Mouse (Mus musculus) Muller cell, postnatal 12 days (primary cell): ENCODE data around the gene Ranbp1.
"Not testable (repeated sequence)": the region's sequence is repeated elsewhere in the genome, so short reads cannot be mapped to it uniquely, and the experiment has no call there.

Experiments used
- DNase-seq: peaks from one replicate; pipeline ENCODE4 v3.0.0-alpha.2; 2015; ENCODE audit errors: inconsistent ontology term

Gene Ranbp1

DNA sequence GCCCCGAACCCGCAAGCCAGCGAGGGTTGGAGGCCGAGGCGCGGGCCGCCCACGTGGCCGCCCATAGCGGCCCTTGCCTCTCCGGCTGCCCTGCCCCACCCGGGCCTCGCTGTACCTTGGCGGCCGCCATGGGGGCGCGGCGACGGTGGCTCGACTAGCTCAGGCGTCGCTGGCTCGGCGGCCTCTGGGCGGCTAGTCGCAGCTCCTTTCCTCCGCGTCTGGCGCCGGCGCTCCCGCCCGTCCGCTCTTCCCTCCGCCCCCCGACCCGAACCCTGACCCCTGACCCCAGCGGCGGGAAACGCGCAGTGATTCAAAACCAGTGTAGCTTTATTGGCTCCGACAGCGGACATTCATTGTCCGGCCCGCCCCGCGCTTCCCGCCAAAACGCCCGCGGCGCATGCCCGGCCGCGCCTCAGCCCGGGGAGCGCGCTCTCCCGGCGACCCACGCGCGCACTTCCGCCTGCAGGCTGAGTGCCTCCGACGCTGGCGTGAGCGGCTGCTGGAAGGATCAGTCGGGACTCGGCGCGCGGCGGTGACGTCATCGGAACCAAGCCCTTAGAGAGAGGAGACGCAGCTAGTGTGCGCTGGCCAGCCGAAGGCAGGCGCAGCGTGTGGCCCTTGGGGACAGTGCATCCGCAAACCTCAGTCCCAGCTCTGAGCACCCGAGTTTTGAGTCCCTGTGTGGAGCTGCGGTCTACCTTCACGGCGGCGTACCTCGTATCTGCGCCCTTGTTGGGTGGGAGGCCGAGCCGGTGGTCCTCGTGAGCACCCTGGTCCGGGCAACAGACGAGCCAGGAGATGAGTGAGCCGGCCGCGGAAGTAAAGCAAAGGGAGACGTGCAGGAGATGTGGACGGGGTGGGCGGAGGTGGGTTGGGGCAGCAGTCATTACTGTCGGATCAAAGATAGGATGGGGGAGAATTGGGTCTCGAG lies at the start of gene Ranbp1, which contains the start of gene Trmt2a:
Gene Ranbp1 (minus strand): TSS at position 300 of the 931 bp plus-strand sequence.
Gene Trmt2a (plus strand): TSS at position 247 of the 931 bp plus-strand sequence.
- peak; percentile 99 for DNase-seq

DNA sequence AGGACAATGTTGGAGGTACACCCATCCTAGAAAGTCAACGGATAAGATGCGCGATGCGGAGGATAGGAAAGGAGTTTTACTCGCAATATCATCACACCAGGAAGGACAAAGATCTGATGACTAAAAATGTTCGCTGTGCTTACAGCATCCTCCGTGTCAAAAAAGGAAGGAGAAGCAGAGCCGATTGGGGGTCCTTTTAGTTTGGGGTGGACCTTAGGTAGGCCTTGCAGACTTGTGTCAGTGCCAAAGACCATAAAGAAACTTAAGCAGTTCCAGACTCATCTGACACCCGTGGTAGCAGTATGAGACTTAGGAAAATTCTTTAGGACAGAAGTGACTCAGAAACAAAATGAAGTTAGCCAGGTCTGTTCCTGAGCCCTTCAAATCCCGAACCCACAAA lies 41.1 kb upstream of the Ranbp1 start:
- not testable (repeated sequence) for DNase-seq

DNA sequence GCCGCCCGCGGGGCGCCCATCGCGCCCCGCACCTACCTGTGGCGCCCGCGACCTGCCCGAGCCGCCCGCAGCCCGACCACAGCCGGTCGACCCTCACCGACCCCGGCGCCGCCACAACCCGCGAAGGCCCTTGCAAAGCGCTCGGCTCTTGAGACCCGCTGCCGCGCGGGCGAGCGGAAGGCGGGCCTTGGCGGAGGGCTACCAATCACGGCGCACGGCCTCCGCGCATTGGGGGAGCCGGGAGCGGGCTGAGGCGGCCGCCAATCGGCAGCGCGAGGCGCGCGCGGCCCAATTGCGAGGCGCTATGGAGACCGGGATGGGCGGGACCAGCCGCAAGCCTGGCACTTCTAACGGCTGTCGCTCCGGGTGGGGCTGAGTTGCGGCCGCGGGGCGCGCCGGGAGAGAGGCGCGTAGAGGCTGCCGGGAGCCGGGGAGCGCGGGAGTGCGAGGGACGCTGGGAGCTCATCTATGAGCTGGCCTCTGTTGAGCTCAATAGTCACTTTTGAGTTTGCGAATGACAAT lies 40.6 kb upstream of the Ranbp1 start, which contains the start of gene Dgcr8:
Gene Dgcr8 (minus strand): TSS at position 180 of the 522 bp plus-strand sequence.
- DNase-seq: peak; percentile 99

DNA sequence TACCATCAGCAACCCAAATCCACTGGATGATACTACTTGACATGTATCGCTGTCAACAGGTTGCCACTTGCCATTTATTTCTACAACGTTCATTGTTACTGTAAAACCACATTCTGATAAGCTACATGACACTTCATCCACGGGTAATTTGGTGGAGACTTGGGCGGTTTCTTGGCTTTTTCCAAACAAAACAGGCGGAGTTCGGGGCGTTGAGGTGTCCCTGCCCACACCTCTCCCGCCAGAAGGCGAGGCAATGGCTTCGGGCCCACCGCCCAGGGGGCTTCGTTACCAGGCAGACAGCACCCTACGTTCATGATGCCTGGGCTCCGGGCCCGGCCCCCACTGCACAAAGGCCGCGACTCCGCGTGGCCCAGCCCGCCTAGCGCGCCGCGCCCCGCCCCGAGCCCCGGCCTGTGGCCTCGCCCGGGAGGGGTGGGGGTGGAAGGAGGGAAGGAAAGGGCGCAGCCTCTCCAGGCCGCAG lies 40.1 kb upstream of the Ranbp1 start:
- peak; percentile 90 for DNase-seq

DNA sequence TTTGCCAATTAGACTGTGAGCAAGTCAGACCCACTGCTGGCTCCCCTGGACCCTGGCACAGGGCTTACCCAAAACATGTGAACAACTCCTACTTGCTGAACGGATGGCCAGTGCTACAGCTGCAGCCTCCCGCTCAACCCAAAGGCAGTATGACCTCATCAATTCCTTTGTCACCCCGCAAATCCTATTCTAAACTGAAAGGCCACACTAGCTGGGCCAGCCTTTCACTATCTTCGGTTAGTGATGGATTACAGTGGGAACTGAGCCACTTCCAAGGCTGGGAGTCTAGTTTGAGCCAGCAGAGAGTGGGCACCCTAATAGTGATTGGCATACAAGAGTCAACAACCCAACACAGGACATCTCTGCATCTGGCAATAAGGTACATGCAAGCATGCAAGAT lies 39.6 kb upstream of the Ranbp1 start:
- peak; percentile 50 for DNase-seq

DNA sequence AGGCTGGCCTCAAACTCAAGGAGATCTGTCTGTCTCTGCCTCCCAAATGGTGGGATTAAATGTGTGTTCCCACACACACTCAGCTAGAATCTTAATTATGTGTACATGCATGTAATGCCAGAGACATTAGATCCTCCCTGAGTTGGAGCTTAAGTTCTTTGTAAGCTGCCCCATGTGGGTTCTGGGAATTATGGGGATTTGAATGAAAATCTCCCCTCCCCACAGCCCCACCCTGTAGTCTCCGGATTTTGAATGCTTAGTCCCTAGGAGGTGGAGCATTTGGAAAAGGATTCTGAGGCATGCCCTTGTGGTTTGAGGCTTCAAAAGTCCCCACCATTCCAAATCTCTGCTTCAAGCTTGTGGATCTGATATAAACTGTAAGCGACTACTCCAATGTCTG lies 26.6 kb upstream of the Ranbp1 start:
- peak; percentile 25 for DNase-seq

DNA sequence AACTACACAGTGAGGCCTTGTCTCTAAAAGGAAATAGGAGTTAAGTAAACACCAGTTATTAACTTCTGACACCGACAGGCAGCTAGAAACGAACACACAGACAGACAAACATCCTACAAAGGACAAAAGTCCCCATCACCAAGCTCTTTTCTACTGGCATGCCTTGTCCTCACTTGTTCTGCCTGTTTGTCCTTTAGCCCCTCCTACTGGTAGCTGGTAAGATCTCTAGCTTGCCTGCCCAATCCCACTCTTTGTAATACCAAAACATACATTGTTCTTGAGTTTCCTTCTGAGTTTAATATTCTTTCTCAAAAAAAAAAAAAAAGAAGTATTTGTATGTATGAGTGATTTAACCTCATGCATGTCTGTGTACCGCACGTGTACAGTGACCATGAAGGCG lies 19.6 kb upstream of the Ranbp1 start:
- DNase-seq: no peak

DNA sequence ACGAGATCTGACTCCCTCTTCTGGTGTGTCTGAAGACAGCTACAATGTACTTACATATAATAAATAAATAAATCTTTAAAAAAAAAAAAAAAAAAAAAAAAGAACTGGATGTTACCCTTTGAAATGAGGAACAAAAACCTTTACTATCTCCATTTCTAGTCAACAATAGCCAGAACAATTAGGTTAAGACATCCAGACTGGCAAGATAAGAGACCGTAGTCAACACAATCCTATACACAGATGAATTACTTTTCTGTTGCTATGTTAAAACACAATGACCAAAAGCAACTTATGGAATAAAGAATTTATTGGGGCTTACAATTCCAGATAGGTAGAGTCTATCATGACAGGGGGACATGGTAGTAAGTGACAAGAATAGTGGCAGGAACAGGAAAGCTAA lies 16.5 kb upstream of the Ranbp1 start:
- no peak for DNase-seq

DNA sequence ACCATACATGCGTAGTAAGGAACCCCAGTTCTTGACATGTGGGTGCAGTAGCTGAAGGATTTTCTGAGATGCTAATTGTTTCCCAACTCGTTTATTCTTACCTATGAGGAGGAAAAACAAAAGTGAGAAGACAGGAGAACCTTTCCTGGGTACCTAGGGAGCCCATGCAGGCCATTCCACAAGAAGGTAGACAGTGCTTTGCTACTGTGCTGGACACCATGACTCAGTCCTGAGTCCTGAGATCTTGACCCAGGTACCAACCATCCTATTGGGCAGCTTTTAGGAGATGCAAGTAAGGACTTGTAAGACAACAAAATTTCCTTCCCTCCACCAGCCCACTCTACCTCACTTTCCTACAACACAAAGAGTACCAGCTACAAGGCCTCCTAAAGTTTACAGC lies 9.7 kb upstream of the Ranbp1 start, which contains the start of gene Gm49776:
Gene Gm49776 (minus strand): TSS at position 101 of the 400 bp plus-strand sequence.
- no peak for DNase-seq

DNA sequence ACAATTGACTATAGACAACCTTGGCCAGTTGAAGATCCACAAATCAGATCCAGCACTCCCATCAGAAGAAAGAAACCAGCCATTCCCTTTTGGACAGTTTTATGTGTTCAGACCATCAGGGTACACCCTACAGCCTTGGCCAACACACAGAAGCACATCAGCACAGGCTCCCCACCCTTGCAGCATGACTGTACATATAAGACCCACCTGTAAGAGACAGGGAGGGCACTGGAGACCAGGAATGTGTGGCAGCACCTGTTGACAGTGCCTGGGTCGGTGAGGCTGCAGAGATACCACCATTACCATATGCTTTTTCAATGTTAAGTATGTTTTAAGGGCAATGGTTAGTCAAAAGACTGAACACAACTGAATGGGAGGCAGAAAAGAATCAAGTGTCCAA lies 5.3 kb upstream of the Ranbp1 start:
- no peak for DNase-seq

DNA sequence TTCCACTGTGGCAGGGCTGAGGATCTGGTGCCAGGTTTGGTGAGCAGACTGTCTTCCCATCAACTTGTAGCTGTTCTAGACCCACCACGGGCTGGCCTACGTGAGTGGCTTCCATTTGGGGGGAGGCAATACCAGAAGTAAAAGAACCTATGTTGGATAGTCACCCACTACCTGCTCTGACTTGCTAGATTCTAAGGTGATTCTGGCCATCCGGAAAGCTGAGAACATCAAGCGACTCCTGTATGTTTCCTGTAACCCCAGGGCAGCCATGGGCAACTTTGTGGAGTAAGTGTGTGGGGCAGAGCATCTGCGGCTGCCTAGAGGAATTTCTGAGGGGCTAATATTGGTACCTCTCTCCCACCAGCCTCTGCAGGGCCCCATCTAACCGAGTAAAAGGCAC lies 4.2 kb upstream of the Ranbp1 start:
- no peak for DNase-seq

DNA sequence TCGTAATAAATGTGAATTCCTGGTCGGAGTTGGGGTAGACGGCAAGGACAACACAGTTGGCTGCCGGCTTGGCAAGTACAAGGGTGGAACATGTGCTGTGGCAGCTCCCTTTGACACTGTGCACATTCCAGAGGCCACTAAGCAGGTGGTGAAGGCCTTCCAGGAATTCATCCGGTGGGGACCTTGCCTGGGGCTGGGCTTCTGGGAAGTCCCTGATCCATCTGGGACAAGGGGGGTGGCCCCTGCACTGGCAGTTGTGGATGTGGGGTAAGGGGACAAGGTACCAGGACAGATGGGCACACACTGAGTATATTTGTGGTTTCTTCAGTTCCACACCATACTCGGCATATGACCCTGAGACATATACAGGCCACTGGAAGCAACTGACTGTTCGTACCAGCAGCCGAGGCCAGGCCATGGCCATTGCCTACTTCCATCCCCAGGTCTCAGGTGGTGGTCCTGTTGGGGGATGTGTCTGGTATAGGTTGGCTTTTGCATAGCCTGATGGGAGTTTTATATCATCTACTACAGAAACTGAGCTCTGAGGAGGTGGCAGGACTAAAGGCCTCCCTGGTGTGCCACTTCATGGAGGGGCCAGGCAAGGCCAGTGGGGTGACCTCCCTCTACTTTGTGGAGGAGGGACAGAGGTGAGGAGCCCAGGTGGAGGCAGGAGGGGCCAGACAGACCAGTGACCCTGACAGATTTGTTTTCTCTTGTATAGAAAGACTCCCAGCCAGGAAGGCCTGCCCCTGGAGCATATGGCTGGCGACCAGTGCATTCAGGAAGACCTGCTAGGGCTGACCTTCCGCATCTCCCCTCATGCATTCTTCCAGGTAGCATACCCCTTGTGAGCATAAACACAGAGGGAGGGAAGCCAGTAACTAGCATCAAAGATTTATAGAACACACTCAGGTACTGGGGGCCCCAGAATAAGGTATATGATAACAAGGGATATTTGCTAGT lies 2.6 kb upstream of the Ranbp1 start:
- DNase-seq: peak; percentile 79

DNA sequence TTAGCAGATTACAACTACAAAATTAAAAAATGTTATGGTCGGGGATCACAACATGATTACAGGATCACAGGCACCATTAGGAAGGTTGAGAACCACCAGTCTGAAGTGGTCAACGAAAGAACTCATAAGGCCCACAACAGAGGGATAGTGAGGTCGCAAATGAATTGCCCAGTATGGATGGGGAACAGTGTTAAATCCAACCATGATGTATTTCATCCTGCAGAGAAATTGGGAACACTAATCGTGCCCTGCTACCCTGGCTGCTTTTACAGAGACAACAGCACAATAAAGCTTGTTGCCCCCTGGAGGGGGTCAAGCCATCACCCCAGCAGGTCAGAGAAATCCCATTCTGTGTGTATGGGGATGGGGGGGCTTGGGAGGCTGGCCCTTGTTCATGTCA lies 1.7 kb upstream of the Ranbp1 start:
- DNase-seq: no peak

DNA sequence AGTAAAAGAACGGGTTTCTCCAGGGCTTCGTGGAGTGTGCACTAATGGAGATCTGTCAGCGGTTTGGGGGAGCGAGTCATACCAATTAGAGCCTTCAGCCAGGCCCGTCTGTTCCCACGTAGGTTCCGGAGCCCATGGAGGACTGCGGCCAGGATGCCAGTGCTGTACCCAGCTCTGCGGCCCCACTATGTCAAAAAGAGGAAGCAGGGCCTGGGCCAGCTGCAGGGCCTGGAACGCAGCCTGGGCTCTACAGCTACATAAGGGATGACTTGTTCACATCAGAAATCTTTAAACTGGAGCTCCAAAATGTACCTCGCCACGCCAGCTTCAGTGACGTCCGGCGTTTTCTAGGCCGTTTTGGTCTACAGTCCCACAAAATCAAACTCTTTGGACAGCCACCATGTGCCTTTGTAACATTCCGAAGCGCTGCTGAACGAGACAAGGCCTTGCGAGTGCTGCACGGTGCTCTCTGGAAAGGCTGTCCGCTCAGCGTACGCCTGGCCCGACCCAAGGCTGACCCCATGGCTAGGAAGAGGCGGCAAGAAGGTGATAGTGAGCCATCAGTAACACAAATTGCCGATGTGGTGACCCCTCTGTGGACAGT lies 934 bp upstream of the Ranbp1 start:
- no peak for DNase-seq

DNA sequence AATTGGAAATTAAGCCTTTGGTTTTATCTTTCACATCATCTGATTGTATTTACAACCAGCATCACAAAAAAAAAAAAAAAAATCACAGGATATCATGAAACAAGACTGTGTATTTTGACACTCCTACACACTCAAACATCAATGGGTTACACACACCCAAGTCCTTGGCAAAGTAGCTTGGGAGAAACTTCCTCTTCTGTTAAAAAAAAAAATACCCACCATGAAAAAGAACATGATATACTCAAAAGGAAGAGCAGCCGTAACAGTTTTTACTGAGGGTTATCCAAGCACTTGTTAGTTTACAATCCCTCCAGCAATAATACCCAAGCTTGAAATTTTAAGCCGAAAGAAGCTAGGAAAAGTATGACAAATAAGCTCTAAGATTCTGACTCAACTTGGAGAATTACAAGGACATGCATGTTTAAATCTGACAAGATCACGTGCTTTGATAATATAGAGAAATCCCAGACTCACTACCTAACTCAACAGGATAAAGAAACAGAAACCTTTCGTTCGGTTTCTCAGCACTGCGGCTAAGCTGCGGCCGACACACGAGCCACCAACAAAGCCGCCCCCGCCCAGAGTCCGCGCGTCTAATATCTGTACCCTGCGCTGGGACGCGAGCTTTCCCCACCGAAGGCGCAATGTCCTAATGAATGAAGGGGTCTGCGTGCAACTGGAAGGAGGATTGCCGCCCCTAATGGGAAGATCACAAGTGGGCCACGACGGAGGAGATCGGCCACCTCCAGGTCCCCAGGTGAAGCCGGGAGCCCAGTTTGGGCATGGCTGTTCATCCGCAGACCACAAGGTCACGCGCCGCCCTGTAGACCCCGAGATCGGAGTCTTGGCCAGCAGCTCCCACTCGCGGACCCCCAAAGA lies 772 bp downstream of the Ranbp1 start:
- peak; percentile 55 for DNase-seq

DNA sequence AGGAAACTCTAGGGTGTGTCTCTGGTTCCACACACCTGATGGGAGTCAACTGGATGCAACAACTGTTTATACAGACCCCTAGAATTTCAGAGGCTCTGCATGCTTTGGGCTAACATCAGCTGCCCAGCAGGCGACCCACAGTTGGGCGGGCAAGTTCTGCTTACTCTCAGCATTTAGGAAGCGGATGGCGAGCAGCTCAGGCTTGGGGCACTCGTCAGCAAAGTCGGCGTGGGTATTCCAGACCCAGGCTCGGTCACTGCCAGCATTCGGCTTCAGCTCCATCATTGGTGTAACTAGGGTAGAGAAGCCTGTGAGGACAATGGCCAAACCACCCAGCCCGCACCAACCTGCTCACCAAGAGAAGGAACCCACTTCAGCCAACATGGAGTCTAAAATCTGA lies 7.0 kb downstream of the Ranbp1 start:
- DNase-seq: no peak

DNA sequence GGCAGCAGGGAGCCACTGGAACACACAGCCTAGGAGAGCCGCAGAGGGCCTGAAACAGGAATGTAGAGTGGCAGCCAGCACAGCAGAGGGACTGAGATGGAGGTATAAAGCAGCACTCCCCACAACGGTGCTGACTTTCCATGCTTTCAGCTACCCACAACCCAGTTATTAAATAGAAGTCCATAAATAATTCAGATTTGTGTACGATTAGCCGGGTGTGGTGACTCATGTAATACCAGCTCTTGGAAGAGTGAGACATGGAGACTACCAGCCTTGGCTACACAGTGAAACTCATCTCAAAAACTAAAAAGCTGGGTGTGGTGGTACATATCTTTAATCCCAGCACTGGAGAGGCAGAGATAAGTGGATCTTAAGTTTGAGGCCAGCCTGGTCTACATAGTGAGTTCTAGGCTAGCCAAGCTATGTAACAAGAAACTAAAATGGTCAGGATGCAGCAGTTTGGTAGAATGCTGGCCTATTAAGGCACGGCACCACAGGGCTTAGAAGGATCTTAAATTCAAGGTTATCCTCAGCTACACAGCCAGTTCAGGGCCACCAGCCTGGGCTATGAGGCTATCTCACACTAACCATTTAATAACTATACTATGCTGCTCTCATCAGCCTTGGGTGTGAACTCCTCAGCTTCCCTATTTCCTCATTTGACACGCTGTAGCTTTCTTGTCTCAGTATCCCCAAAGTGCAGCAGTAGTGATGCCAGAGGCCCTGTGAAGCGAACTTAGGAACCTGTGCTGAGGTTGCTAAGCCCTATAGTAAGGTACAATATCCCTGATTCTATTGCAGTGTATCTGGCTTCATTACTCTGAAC lies 11.6 kb downstream of the Ranbp1 start:
- DNase-seq: no peak

DNA sequence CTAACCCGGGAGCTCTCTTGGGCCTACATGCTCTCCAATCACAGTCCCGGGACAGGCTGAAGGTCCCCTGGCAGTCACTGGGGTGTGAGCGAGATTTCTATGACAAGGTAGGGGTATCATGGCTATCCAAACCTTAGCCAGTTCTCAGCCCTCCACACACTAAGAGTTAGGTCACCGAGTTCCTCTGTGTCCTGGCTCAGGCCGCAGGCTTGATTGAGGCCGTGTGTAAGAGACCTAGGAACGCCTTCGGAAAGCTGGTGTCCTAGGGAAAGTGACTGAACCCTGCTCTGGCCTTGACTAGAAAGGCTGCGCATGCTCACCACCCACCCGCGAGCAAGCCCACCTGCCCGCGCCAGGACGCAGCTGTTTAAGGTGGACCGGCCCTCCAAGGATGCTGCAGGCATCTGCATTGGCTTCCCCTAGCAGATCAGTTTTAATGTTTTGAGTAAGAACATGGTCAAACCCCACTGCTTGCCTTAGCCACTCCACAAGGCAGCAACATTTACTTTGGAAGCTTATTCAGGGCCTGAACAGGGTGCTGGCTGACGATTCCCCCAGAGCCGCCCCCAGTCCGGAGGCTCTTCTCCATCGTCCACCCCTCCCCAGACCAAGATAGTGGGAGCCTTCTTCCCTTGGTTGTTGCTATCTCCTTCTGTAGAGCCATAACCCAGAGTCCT lies 13.0 kb downstream of the Ranbp1 start:
- DNase-seq: peak; percentile 69
